10 mouse cellular contexts compared by ENCODE assay signal in the genomic region with DNA sequence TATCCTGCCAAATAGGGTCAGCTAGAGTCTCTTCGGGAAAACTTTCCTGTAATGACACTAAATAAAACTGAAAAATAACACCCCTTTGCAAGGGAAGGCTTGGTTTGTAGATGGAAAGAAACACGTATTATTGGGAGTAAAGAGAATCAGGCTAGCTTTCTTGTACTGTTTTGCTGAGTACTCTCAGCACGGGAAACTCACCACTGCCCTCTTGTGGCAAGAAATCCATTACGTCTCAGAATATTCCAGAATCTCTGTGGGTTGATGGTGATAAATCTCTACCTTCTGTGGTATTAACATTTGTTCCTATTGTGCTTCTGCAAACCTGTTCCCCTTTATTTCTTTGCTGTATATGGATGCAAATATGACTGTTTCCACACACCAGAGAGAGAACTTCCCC.
DNase-seq lines count a peak whose midpoint lies in the region; ATAC-seq and TF ChIP-seq lines count a peak whose summit lies in the region.
"Had no signal": no experiment of that assay in that cellular context is flagged by ENCODE, and none has a peak within 500 bp of the region (broad histone marks: within the 10 kb centered on the region; RNA-seq: fewer than 3 reads in every experiment).

No protein-coding gene starts in this region.

- TF ChIP-seq POLR2A in limb, embryonic 14.5 days (IDR thresholded peaks at IDR 0.05; ENCODE audit: borderline replicate concordance, extremely low read depth, insufficient read depth, insufficient read length): no peak

- ATAC-seq in CD4-positive, CD25-positive, alpha-beta regulatory T cell, adult 4 months: no peak
- ATAC-seq in limb, embryonic 14.5 days (ENCODE audit: low FRiP score, low read depth): no peak

- H3K4me1 ChIP-seq in limb, embryonic 14.5 days (ENCODE audit: control insufficient read depth, insufficient read depth, low read length): no peaks in the 10 kb centered on the region
- H3K4me1 ChIP-seq: neural tube, embryonic 12.5 days had no signal

- H3K9me3 ChIP-seq in limb, embryonic 14.5 days (ENCODE audit: control insufficient read depth, low read length): no peaks in the 10 kb centered on the region
- H3K9me3 ChIP-seq: heart, embryonic 13.5 days; neural tube, embryonic 12.5 days had no signal

- H3K27me3 ChIP-seq in limb, embryonic 14.5 days (ENCODE audit: control insufficient read depth, insufficient read depth, low read length): no peaks in the 10 kb centered on the region
- H3K27me3 ChIP-seq: heart, embryonic 13.5 days; neural tube, embryonic 12.5 days had no signal

- H3K36me3 ChIP-seq in limb, embryonic 14.5 days (ENCODE audit: control insufficient read depth, insufficient read depth, low read length): no peaks in the 10 kb centered on the region
- H3K36me3 ChIP-seq: heart, embryonic 13.5 days; neural tube, embryonic 12.5 days had no signal

- no peak overlapping the region for H3K4me2 ChIP-seq in limb, embryonic 14.5 days (replicated peaks; ENCODE audit: low read depth, low read length, severe bottlenecking)
- H3K4me2 ChIP-seq: heart, embryonic 13.5 days; neural tube, embryonic 12.5 days had no signal

- H3K9ac ChIP-seq in limb, embryonic 14.5 days (ENCODE audit: low read depth, low read length, severe bottlenecking): no peak overlapping the region
- H3K9ac ChIP-seq: heart, embryonic 13.5 days; neural tube, embryonic 12.5 days had no signal

- WGBS in limb, embryonic 14.5 days: 27% methylated on average over 4 of the region's 4 CpGs

- peak; percentile 28 for DNase-seq in CD4-positive, CD25-positive, alpha-beta regulatory T cell, adult 2 months (ENCODE audit: low read depth, low spot score)
- peak; percentile 51 for DNase-seq in ovary, postnatal 14 days (ENCODE audit: low spot score)
- no peak for DNase-seq in ovary, adult 18-20 months (ENCODE audit: low spot score)
- DNase-seq in cerebellum, postnatal 36 days: peak; percentile 38 to 68
- peak; percentile 39 for DNase-seq in hindlimb bud, embryonic 11.5 days (ENCODE audit: extremely low spot score, low read depth, low spot score)
- DNase-seq in limb, embryonic 14.5 days (ENCODE audit: low spot score): peak; percentile 70
- DNase-seq in right cerebral cortex, postnatal 36 days (ENCODE audit: low spot score in 2 of 2): peak; percentile 24 to 39

- no peak overlapping the region for H3K4me3 ChIP-seq in limb, embryonic 14.5 days (replicated peaks; ENCODE audit: low read length)
- H3K4me3 ChIP-seq: heart, embryonic 13.5 days; neural tube, embryonic 12.5 days had no signal

- no peak overlapping the region for H3K27ac ChIP-seq in limb, embryonic 14.5 days (replicated peaks; ENCODE audit: low read depth, low read length)
- H3K27ac ChIP-seq: heart, embryonic 13.5 days; neural tube, embryonic 12.5 days had no signal
